In the genomic region with DNA sequence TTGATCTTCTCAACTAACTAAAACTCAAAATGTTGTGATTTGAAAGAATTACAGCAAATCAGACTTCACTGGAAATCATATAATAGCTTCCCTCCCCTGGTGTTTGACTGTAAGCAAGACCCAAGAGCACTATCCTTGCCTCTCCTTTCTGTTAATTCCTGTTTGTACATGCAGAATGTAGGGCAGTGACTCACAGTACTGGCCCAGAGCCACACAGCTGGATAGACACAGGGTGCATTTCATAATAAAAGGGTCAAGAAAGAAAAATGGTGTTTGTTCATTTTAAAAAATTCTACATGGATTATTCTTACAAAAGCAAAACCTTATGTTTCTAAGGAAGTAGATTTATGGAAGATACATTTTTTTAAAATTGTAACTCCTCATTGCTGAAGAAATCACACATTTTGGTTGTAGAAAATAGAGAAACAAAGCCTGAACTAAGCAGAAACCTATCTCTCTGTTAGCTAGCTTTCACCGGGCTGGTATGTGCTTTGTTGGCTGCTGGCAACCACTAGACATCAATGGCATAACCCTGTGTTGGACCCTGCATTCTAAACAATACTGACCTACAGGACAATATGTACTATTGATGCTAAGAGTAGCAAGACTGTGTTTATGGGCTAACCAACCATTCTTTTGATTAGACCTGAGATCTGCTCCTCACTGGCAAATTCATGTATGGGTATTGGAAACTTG, we compare ENCODE assay signal across 8 mouse cellular contexts.
DNase-seq lines count a peak whose midpoint lies in the region; ATAC-seq lines count a peak whose summit lies in the region.

No protein-coding gene starts in this region.

- H3K4me3 ChIP-seq in midbrain, embryonic 16.5 days (ENCODE audit: low read depth, low read length): no peak overlapping the region

- 0 out of 2 replicates have a peak, but pooled peaks cover 2% of the 10 kb centered on the region for H3K9me3 ChIP-seq in midbrain, embryonic 16.5 days (replicated peaks; ENCODE audit: control insufficient read depth, low read length, poor library complexity, severe bottlenecking)

- intact Hi-C loops in heart, postnatal 10 days (cut with DNase I): loop anchor here (10.0 kb wide), 1 partner anchor 293 kb away; the partner anchor contains the start of gene Col3a1

- WGBS in midbrain, embryonic 16.5 days: 88% methylated on average over 1 of the region's 1 CpGs

- peak; percentile 1 to 9 for DNase-seq in cerebellum, postnatal 14 days
- DNase-seq in cerebellum, adult 8-10 months: no peak
- peak; percentile 84 for DNase-seq in adrenal gland, postnatal 25 days
- peak; percentile 82 to 85 for DNase-seq in heart, postnatal 10 days
- peak; percentile 86 for DNase-seq in lung, postnatal 10 days
- DNase-seq in MN1 (ENCODE audit: low spot score): no peak

- H3K36me3 ChIP-seq in midbrain, embryonic 16.5 days (ENCODE audit: control insufficient read depth, insufficient read depth, low read length): no peaks in the 10 kb centered on the region

- H3K4me2 ChIP-seq in midbrain, embryonic 16.5 days (ENCODE audit: low read length): no peak overlapping the region

- ATAC-seq in granulocyte monocyte progenitor cell, adult 5-6 weeks (replicated peaks; ENCODE audit: poor library complexity, severe bottlenecking): no peak
- no peak for ATAC-seq in midbrain, embryonic 16.5 days

- H3K9ac ChIP-seq in midbrain, embryonic 16.5 days (ENCODE audit: low read depth, low read length): no peak overlapping the region

- H3K4me1 ChIP-seq in midbrain, embryonic 16.5 days (ENCODE audit: control insufficient read depth, insufficient read depth, low read length): no peaks in the 10 kb centered on the region

- no peaks in the 10 kb centered on the region for H3K27me3 ChIP-seq in midbrain, embryonic 16.5 days (ENCODE audit: control insufficient read depth, insufficient read depth, low read depth, low read length)

- H3K27ac ChIP-seq in midbrain, embryonic 16.5 days (ENCODE audit: low read length): no peak overlapping the region

Comparison
In these comparisons a context has a peak if more than half of its experiments do, and no peak if none do; other contexts are left out.
1. DNase-seq: peak in cerebellum, postnatal 14 days (2 of 2), adrenal gland, postnatal 25 days (single experiment), heart, postnatal 10 days (2 of 2) and lung, postnatal 10 days (single experiment); none in cerebellum, adult 8-10 months (single experiment) and MN1 (single experiment).